Mouse (Mus musculus): ENCODE measurements at regions not wholly inside any gene's neighbourhood (a gene's known extent, or its start where the extent isn't known, plus 50 kb on each side); places are given as distances from the start of the nearest gene placed in this dataset.

DNA sequence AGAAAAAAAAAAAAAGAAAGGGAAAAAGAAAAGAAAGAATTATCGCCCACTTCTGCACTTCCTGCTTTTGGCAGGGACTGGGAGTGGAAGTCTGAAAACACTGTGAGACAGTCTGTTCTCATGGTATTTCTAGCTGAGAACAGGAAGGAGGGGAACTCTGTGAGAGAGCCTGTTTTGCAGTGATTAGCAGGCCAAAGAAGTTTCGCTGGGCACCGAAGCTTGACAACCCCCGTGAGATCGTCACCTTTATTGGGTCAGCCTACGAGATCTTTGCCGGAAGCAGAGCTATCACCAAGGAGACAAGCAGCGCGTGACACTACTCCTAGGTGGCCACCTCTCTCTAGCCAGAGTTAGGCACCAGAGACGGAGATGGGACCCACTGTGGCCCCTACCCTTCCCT, 78.2 kb upstream of the Atxn1 start:
- Histone ChIP-seq H3K27me3 (ENCODE audit: insufficient read depth, low read length) (no peaks in the 10 kb centered on the region), H3K9me3 (replicated peaks; ENCODE audit: low read length) (no peaks in the 10 kb centered on the region), H3K36me3 (ENCODE audit: insufficient read depth, low read length) (no peaks in the 10 kb centered on the region), H3K4me3 (replicated peaks; ENCODE audit: low read depth, low read length) (no peak overlapping the region), H3K4me2 (ENCODE audit: low read length) (peak overlapping the region; percentile 30; the same call in 1 of the 2 replicates), H3K27ac (no peak overlapping the region), H3K9ac (ENCODE audit: low read depth, low read length) (no peak overlapping the region), H3K4me1 (replicated peaks; ENCODE audit: insufficient read depth, low read length) (no peaks in the 10 kb centered on the region; the same call in 1 of the 2 replicates)
- DNase-seq (ENCODE audit: low spot score) (peak; percentile 66), ATAC-seq (replicated peaks; ENCODE audit: low FRiP score, low read depth) (peak; percentile 76)
- no peak for TF ChIP-seq CTCF (IDR thresholded peaks at IDR 0.05; ENCODE audit: low read depth)
- 16% methylated on average over 10 of the region's 10 CpGs for WGBS

DNA sequence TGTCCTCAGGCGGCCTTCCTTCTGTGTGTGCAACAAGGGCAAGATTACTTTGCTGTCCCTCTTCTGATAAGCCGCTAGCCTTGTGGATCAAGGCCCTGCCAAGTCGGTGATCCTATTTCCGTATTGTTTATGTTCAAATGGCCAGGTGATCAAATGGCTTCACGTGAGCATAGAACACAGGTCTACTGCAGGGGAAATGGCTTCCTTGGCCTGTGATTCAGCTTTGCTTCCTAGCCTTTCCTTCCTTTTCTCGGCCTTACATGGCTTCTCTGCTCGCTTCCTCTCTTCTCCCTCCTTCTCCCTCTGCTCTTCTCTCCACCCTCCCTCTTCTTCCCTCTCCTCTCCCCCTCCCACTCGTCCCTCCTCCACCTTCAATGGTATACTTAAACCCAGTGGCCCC, 77.4 kb upstream of the Atxn1 start:
- ATAC-seq (replicated peaks; ENCODE audit: low FRiP score, low read depth) (no peak), DNase-seq (ENCODE audit: low spot score) (no peak)
- no peak for TF ChIP-seq CTCF (IDR thresholded peaks at IDR 0.05; ENCODE audit: low read depth)
- 66% methylated on average over 8 of the region's 8 CpGs for WGBS
- no peaks in the 10 kb centered on the region for H3K9me3 ChIP-seq (replicated peaks; ENCODE audit: low read length)
- peak overlapping the region; percentile 30; the same call in 1 of the 2 replicates for H3K4me2 ChIP-seq (ENCODE audit: low read length)
- H3K36me3 ChIP-seq (ENCODE audit: insufficient read depth, low read length): no peaks in the 10 kb centered on the region
- no peak overlapping the region for H3K4me3 ChIP-seq (replicated peaks; ENCODE audit: low read depth, low read length)
- H3K4me1 ChIP-seq (replicated peaks; ENCODE audit: insufficient read depth, low read length): no peaks in the 10 kb centered on the region; the same call in 1 of the 2 replicates
- no peak overlapping the region for H3K27ac ChIP-seq
- H3K27me3 ChIP-seq (ENCODE audit: insufficient read depth, low read length): no peaks in the 10 kb centered on the region
- H3K9ac ChIP-seq (ENCODE audit: low read depth, low read length): no peak overlapping the region

- Histone ChIP-seq H3K4me3 (replicated peaks; ENCODE audit: low read depth, low read length) (no peak overlapping the region), H3K9ac (ENCODE audit: low read depth, low read length) (no peak overlapping the region), H3K4me2 (ENCODE audit: low read length) (no peak overlapping the region), H3K9me3 (replicated peaks; ENCODE audit: low read length) (no peaks in the 10 kb centered on the region), H3K4me1 (replicated peaks; ENCODE audit: insufficient read depth, low read length) (no peaks in the 10 kb centered on the region; the same call in 1 of the 2 replicates), H3K27me3 (ENCODE audit: insufficient read depth, low read length) (no peaks in the 10 kb centered on the region), H3K27ac (no peak overlapping the region), H3K36me3 (ENCODE audit: insufficient read depth, low read length) (no peaks in the 10 kb centered on the region)
- DNase-seq (ENCODE audit: low spot score) (no peak), ATAC-seq (replicated peaks; ENCODE audit: low FRiP score, low read depth) (no peak)
- TF ChIP-seq CTCF (IDR thresholded peaks at IDR 0.05; ENCODE audit: low read depth): no peak
- 90% methylated on average over 4 of the region's 4 CpGs for WGBS
Measured at GRCm38 (mm10) chr13:46041475-46041874, 76.7 kb upstream of the Atxn1 start.

- DNase-seq (ENCODE audit: low spot score) (no peak), ATAC-seq (replicated peaks; ENCODE audit: low FRiP score, low read depth) (no peak)
- Histone ChIP-seq H3K27ac (no peak overlapping the region), H3K36me3 (ENCODE audit: insufficient read depth, low read length) (no peaks in the 10 kb centered on the region), H3K27me3 (ENCODE audit: insufficient read depth, low read length) (no peaks in the 10 kb centered on the region), H3K4me3 (replicated peaks; ENCODE audit: low read depth, low read length) (no peak overlapping the region), H3K4me2 (ENCODE audit: low read length) (no peak overlapping the region), H3K9ac (ENCODE audit: low read depth, low read length) (no peak overlapping the region), H3K4me1 (replicated peaks; ENCODE audit: insufficient read depth, low read length) (no peaks in the 10 kb centered on the region; the same call in 1 of the 2 replicates), H3K9me3 (replicated peaks; ENCODE audit: low read length) (no peaks in the 10 kb centered on the region)
- no peak for TF ChIP-seq CTCF (IDR thresholded peaks at IDR 0.05; ENCODE audit: low read depth)
- 93% methylated on average over 5 of the region's 5 CpGs for WGBS
Measured at GRCm38 (mm10) chr13:46040062-46040461, 75.3 kb upstream of the Atxn1 start.

DNA sequence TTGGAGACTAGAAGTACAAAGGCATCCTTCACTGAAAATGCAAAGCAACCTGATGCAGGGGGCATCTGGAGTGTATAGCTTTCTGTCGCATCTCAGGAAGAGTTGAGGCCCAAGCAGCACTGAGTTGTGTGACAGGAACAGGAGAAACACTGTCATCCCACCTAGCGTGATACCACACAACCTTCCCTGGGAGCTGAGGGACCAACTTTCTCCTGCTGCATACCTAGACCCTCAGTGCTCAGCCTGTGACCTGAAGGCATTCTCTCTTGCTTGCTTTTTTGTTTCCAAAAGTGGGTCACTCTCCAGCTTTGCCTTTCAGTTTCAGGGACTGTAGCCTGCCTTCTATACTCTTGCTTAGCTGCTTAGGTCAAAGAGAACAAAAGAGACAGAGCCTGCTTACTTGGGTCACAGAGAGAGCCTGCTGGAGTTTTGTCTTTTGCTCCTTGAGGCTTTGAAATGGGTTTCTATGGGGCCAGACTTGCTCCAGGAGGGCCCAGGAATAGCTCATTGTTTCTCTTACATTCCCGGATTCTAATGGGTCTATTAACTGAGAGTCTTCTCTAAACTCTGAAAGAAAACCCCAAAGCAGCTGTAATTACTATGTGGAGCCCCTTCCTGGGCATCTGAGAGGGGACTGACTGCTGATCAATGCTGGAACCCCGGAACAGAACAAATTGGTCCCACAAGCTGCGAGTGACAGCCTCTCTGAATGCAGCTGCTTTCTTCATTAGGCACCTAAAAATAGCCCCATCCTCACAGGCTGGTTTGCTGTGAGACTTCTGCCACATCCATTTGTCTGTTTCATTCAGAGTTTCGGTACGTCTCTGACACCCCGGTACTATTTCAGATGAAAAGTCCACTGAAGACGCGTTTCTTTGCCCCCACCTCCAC, 73.9 kb upstream of the Atxn1 start:
- Histone ChIP-seq H3K4me3 (replicated peaks; ENCODE audit: low read depth, low read length) (no peak overlapping the region), H3K4me2 (ENCODE audit: low read length) (no peak overlapping the region), H3K36me3 (ENCODE audit: insufficient read depth, low read length) (no peaks in the 10 kb centered on the region), H3K27ac (no peak overlapping the region), H3K27me3 (ENCODE audit: insufficient read depth, low read length) (no peaks in the 10 kb centered on the region), H3K4me1 (replicated peaks; ENCODE audit: insufficient read depth, low read length) (no peaks in the 10 kb centered on the region; the same call in 1 of the 2 replicates), H3K9me3 (replicated peaks; ENCODE audit: low read length) (no peaks in the 10 kb centered on the region), H3K9ac (ENCODE audit: low read depth, low read length) (no peak overlapping the region)
- DNase-seq (ENCODE audit: low spot score): no peak
- WGBS: 67% methylated on average over 10 of the region's 10 CpGs
- ATAC-seq (replicated peaks; ENCODE audit: low FRiP score, low read depth): no peak
- no peak for TF ChIP-seq CTCF (IDR thresholded peaks at IDR 0.05; ENCODE audit: low read depth)

GRCm38 (mm10) chr13:46032281-46032680, 67.5 kb upstream of the Atxn1 start:
- Histone ChIP-seq H3K4me3 (replicated peaks; ENCODE audit: low read depth, low read length) (no peak overlapping the region), H3K9me3 (replicated peaks; ENCODE audit: low read length) (no peaks in the 10 kb centered on the region), H3K4me1 (replicated peaks; ENCODE audit: insufficient read depth, low read length) (no peaks in the 10 kb centered on the region), H3K27me3 (ENCODE audit: insufficient read depth, low read length) (no peaks in the 10 kb centered on the region), H3K9ac (ENCODE audit: low read depth, low read length) (no peak overlapping the region), H3K36me3 (ENCODE audit: insufficient read depth, low read length) (no peaks in the 10 kb centered on the region), H3K27ac (no peak overlapping the region), H3K4me2 (ENCODE audit: low read length) (no peak overlapping the region)
- DNase-seq (ENCODE audit: low spot score) (no peak), ATAC-seq (replicated peaks; ENCODE audit: low FRiP score, low read depth) (no peak)
- WGBS: 61% methylated on average over 2 of the region's 2 CpGs
- TF ChIP-seq CTCF (IDR thresholded peaks at IDR 0.05; ENCODE audit: low read depth): no peak

Data from kidney, postnatal 0 days (tissue).